ENCODE assay signal across 17 mouse cellular contexts in the genomic region with DNA sequence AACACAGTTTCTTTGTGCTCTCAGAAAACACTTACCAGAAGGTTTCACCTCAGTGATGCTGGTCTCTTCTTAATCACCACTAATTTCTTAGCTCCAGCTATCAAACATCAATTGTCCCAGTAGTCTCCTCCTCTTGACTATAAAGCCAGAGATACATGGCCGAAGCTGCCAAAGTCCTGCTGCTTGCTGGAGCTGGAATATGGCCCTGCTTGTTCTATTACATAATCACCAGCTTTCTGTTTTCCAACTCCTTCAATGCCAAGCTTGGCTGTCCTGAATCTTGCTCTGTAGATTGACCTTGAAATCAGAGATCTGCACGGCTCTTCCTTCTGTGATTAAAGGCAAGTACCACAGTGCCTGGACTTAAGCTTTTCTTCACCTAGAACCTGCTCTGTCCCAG. TPM values are rescaled to one million over a fixed set of nuclear protein-coding genes. Genes with fewer than 3 reads are reported as not detected.
DNase-seq lines count a peak whose midpoint lies in the region; ATAC-seq and TF ChIP-seq lines count a peak whose summit lies in the region.
"Had no signal": no experiment of that assay in that cellular context is flagged by ENCODE, and none has a peak within 500 bp of the region (broad histone marks: within the 10 kb centered on the region; RNA-seq: fewer than 3 reads in every experiment).

No protein-coding gene starts in this region.

- no peak overlapping the region for H3K4me3 ChIP-seq in lung, adult 2 months (replicated peaks; ENCODE audit: extremely low read depth, low read depth, low read length)
- H3K4me3 ChIP-seq: erythroblast, embryonic 14.5 days; forebrain, embryonic 13.5 days; heart, embryonic 10.5 days; limb, embryonic 12.5 days; midbrain, embryonic 12.5 days had no signal

- 49% methylated on average over 2 of the region's 2 CpGs for WGBS in lung, adult 2 months

- no peak for ATAC-seq in erythroblast, adult 5-6 weeks (replicated peaks; ENCODE audit: low FRiP score, poor library complexity, severe bottlenecking)
- ATAC-seq: forebrain, embryonic 13.5 days had no signal

- no peak for TF ChIP-seq CTCF in lung, adult 2 months (IDR thresholded peaks at IDR 0.05; ENCODE audit: insufficient read depth, low read length)

- DNase-seq in heart, adult 18-20 months, result peak; percentile 35 to 40
- DNase-seq in heart, postnatal 4 days, result no peak
- peak; percentile 28 for DNase-seq in lung, postnatal 10 days
- DNase-seq in lung, adult 2 months, result no peak
- DNase-seq in cerebellum, adult 9-10 months, result peak; percentile 64
- DNase-seq in layer of hippocampus, adult 18-20 months (ENCODE audit: low spot score in 2 of 2), result no peak
- DNase-seq: adrenal gland, adult 2 months; gastrocnemius, postnatal 10 days; heart, postnatal 14 days; retina, postnatal 1 day; thymus, adult 2 months had no signal

- no peak for TF ChIP-seq POLR2A in lung, adult 2 months (IDR thresholded peaks at IDR 0.05; ENCODE audit: borderline replicate concordance, extremely low read depth, low read depth, low read length)

- H3K4me1 ChIP-seq in lung, adult 2 months (ENCODE audit: control insufficient read depth, insufficient read depth, low read length), result 0 out of 2 replicates have a peak, but pooled peaks cover 2% of the 10 kb centered on the region
- H3K4me1 ChIP-seq: forebrain, embryonic 13.5 days; midbrain, embryonic 12.5 days had no signal

RNA-seq across cellular contexts. Expression of a gene that starts 39.8 kb away (rescaled TPM):
- total RNA-seq in heart, adult 18-20 months (2021), result 10 to 100 TPM; 19.3 to 20.3 TPM
- total RNA-seq in heart, postnatal 4 days (2021), result 100 to 1,000 TPM; 165 to 169 TPM
- 103 and 123 TPM in 2 replicates for polyA plus RNA-seq in lung, adult 2 months (2012; rRNA removed)
- 45.0 and 47.9 TPM in 2 replicates for total RNA-seq in erythroblast, adult 5-6 weeks (2015; ENCODE audit: low replicate concordance)
- 56.5 and 72.2 TPM in 2 replicates for total RNA-seq in erythroblast, adult 5-6 weeks (2017; ENCODE audit: low replicate concordance)
- 100 to 1,000 TPM; 140 to 146 TPM for total RNA-seq in layer of hippocampus, adult 18-20 months (2021)

Comparison
In these comparisons a context has a peak if more than half of its experiments do, and no peak if none do; other contexts are left out.
1. DNase-seq: peak in heart, adult 18-20 months (2 of 2), lung, postnatal 10 days (single experiment) and cerebellum, adult 9-10 months (single experiment); none in heart, postnatal 4 days (single experiment), lung, adult 2 months (single experiment) and layer of hippocampus, adult 18-20 months (0 of 2).